Mouse (Mus musculus) cerebellum, adult (tissue): ENCODE measurements around the gene Mob4.

Experiments
- ATAC-seq: cut with Nextera tagmentation; 2 replicates; pipeline ENCODE4 v1.9.2; 2017; ENCODE audit warnings: mild to moderate bottlenecking, moderate library complexity, mixed read lengths; ENCODE audit not compliant: insufficient number of reproducible peaks, low FRiP score, low TSS enrichment

The Mob4 gene

GRCm38 (mm10) chr1:55130190-55130916, 678 bp upstream of the Mob4 start:
- no peak for ATAC-seq

GRCm38 (mm10) chr1:55131424-55132014, 488 bp downstream of the Mob4 start:
- ATAC-seq = peak; percentile 56

- no peak for ATAC-seq
Observed at GRCm38 (mm10) chr1:55132308-55132707, 1.3 kb downstream of the Mob4 start.

- ATAC-seq = no peak
Observed at GRCm38 (mm10) chr1:55133173-55133572, 2.1 kb downstream of the Mob4 start.

GRCm38 (mm10) chr1:55134301-55134700, 3.3 kb downstream of the Mob4 start:
- no peak for ATAC-seq

- no peak for ATAC-seq
Observed at GRCm38 (mm10) chr1:55135846-55136245, 4.8 kb downstream of the Mob4 start.

- no peak for ATAC-seq
Observed at GRCm38 (mm10) chr1:55144338-55144737, 13.3 kb downstream of the Mob4 start.

GRCm38 (mm10) chr1:55145556-55145955, 14.5 kb downstream of the Mob4 start:
- ATAC-seq = 0 out of 2 replicates have a peak, but pooled peaks have one; percentile 10

GRCm38 (mm10) chr1:55157329-55157728, 26.3 kb downstream of the Mob4 start:
- ATAC-seq = no peak

GRCm38 (mm10) chr1:55158211-55158610, 27.2 kb downstream of the Mob4 start:
- ATAC-seq = no peak

- ATAC-seq = no peak
Observed at GRCm38 (mm10) chr1:55158821-55159220, 27.8 kb downstream of the Mob4 start.

GRCm38 (mm10) chr1:55160218-55160617, 29.2 kb downstream of the Mob4 start:
- ATAC-seq = no peak

GRCm38 (mm10) chr1:55160831-55161638, 30.0 kb downstream of the Mob4 start:
- peak; percentile 61 for ATAC-seq

GRCm38 (mm10) chr1:55161895-55162294, 30.9 kb downstream of the Mob4 start:
- no peak for ATAC-seq

- ATAC-seq = no peak
Observed at GRCm38 (mm10) chr1:55162781-55163180, 31.8 kb downstream of the Mob4 start.

GRCm38 (mm10) chr1:55164005-55164404, 33.0 kb downstream of the Mob4 start:
- no peak for ATAC-seq

- no peak for ATAC-seq
Observed at GRCm38 (mm10) chr1:55167560-55167959, 36.5 kb downstream of the Mob4 start.

GRCm38 (mm10) chr1:55168591-55168990, 37.6 kb downstream of the Mob4 start:
- ATAC-seq = no peak

GRCm38 (mm10) chr1:55171361-55172325, 40.6 kb downstream of the Mob4 start:
- peak; percentile 58; the same call in 1 of the 2 replicates for ATAC-seq
